Mouse (Mus musculus) bone marrow macrophage, adult 2 months (primary cell): ENCODE data around the gene Gpc5. TPM values are rescaled to one million over a fixed set of nuclear protein-coding genes. Genes with fewer than 3 reads are reported as not detected.

ENCODE experiments used
- H3K27ac ChIP-seq: 2 replicates; pipeline ENCODE4 v1.5.1; 2012; ENCODE audit warnings: low read depth, low read length; ENCODE audit not compliant: insufficient read depth
- H3K4me1 ChIP-seq: 2 replicates; pipeline ENCODE4 v1.6.1; 2012; ENCODE audit warnings: low read length; ENCODE audit not compliant: control insufficient read depth, insufficient read depth
- H3K4me3 ChIP-seq: 2 replicates; pipeline ENCODE4 v1.5.1; 2012; ENCODE audit warnings: mild to moderate bottlenecking, low read length, moderate library complexity; ENCODE audit not compliant: insufficient read depth
- CTCF ChIP-seq: IDR thresholded peaks from 2 replicates; pipeline ENCODE4 v1.5.1; 2012; ENCODE audit warnings: low read depth, mild to moderate bottlenecking, low read length, moderate library complexity
- POLR2A ChIP-seq: IDR thresholded peaks from 2 replicates; pipeline ENCODE4 v1.6.1; 2012; ENCODE audit warnings: mild to moderate bottlenecking, low read depth, low read length, borderline replicate concordance
- polyA plus RNA-seq: library from polyadenylated mRNA; stranded (reverse); fragments of >200 nt; gene quantifications from 2 replicates; pipeline ENCODE4 v1.2.4, GENCODE M21; 2012; ENCODE audit not compliant: missing spikeins, insufficient read depth, insufficient read length

The Gpc5 gene
- polyA plus RNA-seq, 1 experiment: not detected

DNA sequence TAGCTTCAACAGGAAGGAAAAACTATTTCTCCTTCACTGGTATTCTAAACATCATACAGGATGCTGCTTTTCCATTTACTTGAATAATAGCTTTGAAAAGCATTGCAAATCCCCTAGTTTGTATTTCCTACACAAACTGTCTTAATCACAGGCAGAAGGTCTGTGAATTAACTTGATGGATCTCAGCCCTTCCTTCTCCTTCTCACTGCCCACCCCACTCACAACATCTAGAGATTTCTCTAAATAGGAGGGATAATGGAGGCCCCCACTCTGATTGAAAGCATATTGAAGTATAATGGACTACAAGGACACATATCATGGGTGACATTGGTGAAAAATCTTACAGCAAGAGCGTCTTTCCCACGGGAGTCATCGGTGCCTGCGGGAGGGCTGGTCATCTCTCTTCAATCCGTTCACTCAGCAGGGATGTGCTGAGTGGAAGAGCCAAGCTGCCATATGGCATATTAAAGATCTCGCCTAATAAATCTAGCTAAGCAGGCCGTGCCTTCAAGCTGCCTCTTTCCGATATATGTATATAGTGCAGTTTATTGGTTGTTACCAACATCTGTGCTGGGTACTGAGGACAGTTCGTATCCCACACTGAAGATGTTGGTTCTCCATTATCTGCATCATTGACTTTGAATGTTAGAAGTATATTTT is 1466.3 kb downstream of the Gpc5 start:
- H3K27ac ChIP-seq: no peak overlapping the region
- TF ChIP-seq CTCF: no peak
- no peak for TF ChIP-seq POLR2A
- H3K4me1 ChIP-seq: no peaks in the 10 kb centered on the region
- H3K4me3 ChIP-seq: no peak overlapping the region

DNA sequence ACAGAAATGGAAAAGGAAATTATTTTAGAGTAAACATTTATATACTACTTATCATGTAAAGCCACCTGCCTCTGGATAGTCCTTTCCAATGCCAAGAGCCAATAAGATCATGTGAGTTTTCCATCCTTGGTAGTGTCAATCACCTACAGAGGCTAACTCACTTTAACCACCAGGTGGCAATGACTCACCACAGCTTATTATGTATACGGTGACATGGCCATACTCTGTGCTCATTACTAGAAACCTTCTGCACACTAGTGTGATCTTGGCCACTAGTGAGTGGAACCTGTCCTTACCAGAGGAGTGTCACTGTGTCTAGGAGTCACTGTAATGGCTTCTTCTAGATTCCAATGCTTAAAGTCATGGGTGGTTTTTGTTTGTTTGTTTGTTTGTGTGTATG is 1468.0 kb downstream of the Gpc5 start:
- no peak overlapping the region for H3K4me3 ChIP-seq
- H3K27ac ChIP-seq: no peak overlapping the region
- no peaks in the 10 kb centered on the region for H3K4me1 ChIP-seq
- TF ChIP-seq CTCF: no peak
- TF ChIP-seq POLR2A: no peak
